Mouse (Mus musculus) kidney, embryonic 16.5 days (tissue): ENCODE measurements around the gene Pde4b. TPM values are rescaled to one million over a fixed set of nuclear protein-coding genes. Genes with fewer than 3 reads are reported as not detected.

Experiments
- ATAC-seq: fragments of 200-750 bp; cut with Nextera tagmentation; 2 replicates; pipeline ENCODE4 v1.8.0; 2017; ENCODE audit warnings: moderate TSS enrichment; ENCODE audit not compliant: low FRiP score, low TSS enrichment
- H3K27ac ChIP-seq: fragments of 300-500 bp; sonication (generic); 2 replicates; pipeline ENCODE4 v1.5.1; 2014; ENCODE audit warnings: low read length
- H3K27me3 ChIP-seq: fragments of 300-500 bp; sonication (generic); 2 replicates; pipeline ENCODE4 v1.6.1; 2014; ENCODE audit warnings: low read length, control low read depth, mixed read lengths; ENCODE audit not compliant: insufficient read depth
- H3K36me3 ChIP-seq: fragments of 300-500 bp; sonication (generic); 2 replicates; pipeline ENCODE4 v1.6.1; 2014; ENCODE audit warnings: low read length, control low read depth, mixed read lengths; ENCODE audit not compliant: insufficient read depth
- H3K4me1 ChIP-seq: fragments of 300-500 bp; sonication (generic); 2 replicates; pipeline ENCODE4 v1.6.1; 2014; ENCODE audit warnings: low read length, control low read depth, mixed read lengths; ENCODE audit not compliant: insufficient read depth
- H3K4me2 ChIP-seq: fragments of 300-500 bp; sonication (generic); replicated peaks from 2 replicates; pipeline ENCODE4 v1.6.1; 2014; ENCODE audit warnings: low read depth, low read length
- H3K4me3 ChIP-seq: fragments of 300-500 bp; sonication (generic); 2 replicates; pipeline ENCODE4 v1.5.1; 2014; ENCODE audit warnings: mild to moderate bottlenecking, low read length
- H3K9ac ChIP-seq: fragments of 300-500 bp; sonication (generic); replicated peaks from 2 replicates; pipeline ENCODE4 v1.6.1; 2014; ENCODE audit warnings: low read length
- H3K9me3 ChIP-seq: fragments of 300-500 bp; sonication (generic); 2 replicates; pipeline ENCODE4 v1.6.1; 2016; ENCODE audit warnings: low read length, control low read depth
- WGBS: fragments of 180-500 bp; shearing (Covaris S2); extraction: QIAGEN DNeasy Blood & Tissue Kit; methylation state at CpG from one replicate; pipeline ENCODE4 v1.1.7; 2014; 5-methylcytosine and 5-hydroxymethylcytosine counted together
- polyA plus RNA-seq: library from polyadenylated mRNA; unstranded; fragments of >200 nt; fragmentation: Nextera tagmentation; extraction: Ambion mirVana; gene quantifications from 2 replicates; pipeline ENCODE4 v1.2.1, GENCODE M21; 2015

Pde4b gene
- polyA plus RNA-seq, 1 experiment from 2014 or later = 15.5 TPM

DNA sequence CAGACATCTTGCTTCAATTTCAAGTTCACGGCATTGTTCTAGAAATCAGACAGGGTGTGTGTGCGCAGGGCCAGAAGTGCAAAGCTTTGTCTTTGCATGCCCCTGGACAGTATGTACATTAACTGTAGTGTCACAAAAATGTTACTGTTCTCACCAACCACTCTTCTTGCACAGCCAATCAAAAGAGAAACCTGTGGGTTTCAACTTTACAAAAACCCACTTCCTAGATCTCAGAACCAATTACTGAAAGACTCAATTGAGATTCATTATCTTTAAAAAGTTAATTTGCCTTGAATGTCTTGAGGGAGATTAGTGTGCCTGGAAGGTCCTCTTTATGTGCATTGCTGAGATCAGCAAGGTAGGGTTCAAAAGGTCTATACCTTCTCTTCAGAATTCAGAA lies 431.0 kb downstream of the Pde4b start:
- WGBS = 90% methylated on average over 2 of the region's 2 CpGs
- no peaks in the 10 kb centered on the region for H3K27me3 ChIP-seq
- peaks cover 20% of the 10 kb centered on the region for H3K4me1 ChIP-seq
- H3K9ac ChIP-seq = no peak overlapping the region
- H3K9me3 ChIP-seq = no peaks in the 10 kb centered on the region
- no peak overlapping the region for H3K27ac ChIP-seq
- no peaks in the 10 kb centered on the region for H3K36me3 ChIP-seq
- H3K4me3 ChIP-seq = no peak overlapping the region
- ATAC-seq = no peak
- no peak overlapping the region for H3K4me2 ChIP-seq

DNA sequence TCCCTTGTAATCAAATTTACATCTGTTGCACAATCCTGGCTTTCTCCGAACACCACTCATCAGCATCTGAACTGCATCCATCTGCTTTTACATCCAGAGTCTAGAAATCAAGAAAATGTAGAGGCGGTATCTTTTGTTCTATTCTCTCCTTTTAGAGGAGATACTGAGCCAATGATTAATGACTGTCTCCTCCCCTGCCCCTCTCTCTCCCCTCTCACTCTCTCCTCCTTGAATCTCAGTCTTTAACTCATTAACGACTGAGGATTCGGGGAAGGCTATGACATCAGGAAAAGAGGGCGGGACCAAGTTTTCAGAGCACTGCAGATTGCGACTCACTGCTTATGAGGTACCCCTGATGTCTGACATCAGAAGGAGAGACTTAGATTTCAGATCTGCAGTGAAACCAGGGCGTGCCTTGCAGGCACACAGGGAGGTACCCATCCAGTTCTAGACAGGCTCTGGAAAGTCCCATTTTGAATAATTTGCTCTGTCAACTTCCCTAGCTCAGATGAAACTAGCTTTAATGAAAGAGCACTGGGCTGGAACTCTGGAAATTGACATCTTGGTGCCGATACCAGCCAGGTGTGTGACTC lies 433.4 kb downstream of the Pde4b start:
- Histone ChIP-seq H3K4me3 (no peak overlapping the region), H3K27ac (no peak overlapping the region), H3K36me3 (no peaks in the 10 kb centered on the region), H3K4me2 (no peak overlapping the region), H3K9ac (no peak overlapping the region), H3K4me1 (peaks cover 16% of the 10 kb centered on the region), H3K27me3 (no peaks in the 10 kb centered on the region), H3K9me3 (no peaks in the 10 kb centered on the region)
- peak; percentile 54; the same call in 1 of the 2 replicates for ATAC-seq
- 49% methylated on average over 8 of the region's 8 CpGs for WGBS

DNA sequence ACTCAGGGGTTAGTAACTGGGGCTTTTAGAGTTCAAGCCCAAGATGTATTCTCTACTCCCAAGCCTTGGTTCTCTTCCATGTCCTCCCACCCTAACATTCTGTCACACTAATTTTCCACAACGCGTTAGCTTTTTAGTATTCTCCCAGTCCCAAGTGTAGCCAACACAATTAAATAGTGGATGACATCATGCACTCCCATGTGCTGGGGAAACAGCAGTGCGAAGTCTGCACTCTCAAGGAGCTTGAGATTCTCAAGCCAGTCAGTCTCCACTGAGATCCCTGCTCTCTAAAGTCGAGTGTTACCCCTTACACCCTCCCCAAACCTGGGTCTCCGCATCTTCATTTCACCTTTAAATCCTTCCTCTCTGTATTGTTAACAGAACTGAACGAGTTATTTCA lies 434.1 kb downstream of the Pde4b start:
- H3K9me3 ChIP-seq = no peaks in the 10 kb centered on the region
- peaks cover 13% of the 10 kb centered on the region for H3K4me1 ChIP-seq
- WGBS = 84% methylated on average over 6 of the region's 6 CpGs
- H3K4me2 ChIP-seq = no peak overlapping the region
- H3K27me3 ChIP-seq = no peaks in the 10 kb centered on the region
- H3K9ac ChIP-seq = no peak overlapping the region
- H3K27ac ChIP-seq = no peak overlapping the region
- H3K4me3 ChIP-seq = no peak overlapping the region
- no peak for ATAC-seq
- no peaks in the 10 kb centered on the region for H3K36me3 ChIP-seq

DNA sequence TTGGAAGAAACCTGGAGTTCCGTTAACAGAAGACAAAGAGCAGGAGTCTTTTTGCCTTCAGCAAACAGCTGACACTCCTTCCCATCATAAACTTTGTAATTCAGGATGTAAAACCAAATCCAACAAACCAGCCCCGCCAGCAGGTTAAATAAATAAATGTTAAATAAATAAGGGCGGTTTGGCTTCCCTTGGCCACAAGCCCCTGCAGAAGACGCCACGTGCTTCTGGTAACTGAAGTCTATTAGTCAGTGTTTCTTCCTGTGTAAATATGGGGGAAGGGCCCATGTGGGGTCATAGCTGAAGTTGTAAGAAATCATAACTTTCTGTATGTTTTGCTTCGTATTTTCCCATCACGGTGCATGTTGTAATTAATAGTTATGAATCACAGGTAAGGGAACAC lies 440.0 kb downstream of the Pde4b start:
- no peak overlapping the region for H3K4me3 ChIP-seq
- no peak overlapping the region for H3K27ac ChIP-seq
- no peak overlapping the region for H3K9ac ChIP-seq
- H3K36me3 ChIP-seq = no peaks in the 10 kb centered on the region
- H3K4me1 ChIP-seq = no peaks in the 10 kb centered on the region
- H3K9me3 ChIP-seq = no peaks in the 10 kb centered on the region
- 45% methylated on average over 7 of the region's 7 CpGs for WGBS
- no peaks in the 10 kb centered on the region for H3K27me3 ChIP-seq
- H3K4me2 ChIP-seq = no peak overlapping the region
- no peak for ATAC-seq

DNA sequence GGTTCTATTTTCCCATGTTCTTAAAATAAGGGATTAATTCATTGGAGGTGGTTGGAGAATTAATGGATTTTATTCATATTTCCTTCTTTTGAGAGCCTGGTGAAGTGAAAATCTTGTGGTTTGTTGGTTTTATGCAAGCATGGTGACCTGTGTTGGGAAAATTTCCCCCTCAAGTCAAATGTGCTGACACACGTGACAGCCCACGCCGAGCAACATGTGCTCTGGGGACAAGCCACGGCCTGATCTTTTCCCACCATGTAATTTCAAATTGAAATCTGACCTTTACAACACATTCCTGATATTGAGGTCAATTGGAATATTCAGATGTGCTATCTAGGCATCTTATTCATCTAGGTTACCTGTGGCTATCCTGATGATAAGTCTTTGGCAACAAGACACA lies 443.5 kb downstream of the Pde4b start:
- no peaks in the 10 kb centered on the region for H3K4me1 ChIP-seq
- H3K27me3 ChIP-seq = no peaks in the 10 kb centered on the region
- WGBS = 91% methylated on average over 4 of the region's 4 CpGs
- no peaks in the 10 kb centered on the region for H3K9me3 ChIP-seq
- H3K36me3 ChIP-seq = no peaks in the 10 kb centered on the region
- H3K4me2 ChIP-seq = no peak overlapping the region
- H3K4me3 ChIP-seq = no peak overlapping the region
- H3K27ac ChIP-seq = no peak overlapping the region
- no peak for ATAC-seq
- H3K9ac ChIP-seq = no peak overlapping the region

DNA sequence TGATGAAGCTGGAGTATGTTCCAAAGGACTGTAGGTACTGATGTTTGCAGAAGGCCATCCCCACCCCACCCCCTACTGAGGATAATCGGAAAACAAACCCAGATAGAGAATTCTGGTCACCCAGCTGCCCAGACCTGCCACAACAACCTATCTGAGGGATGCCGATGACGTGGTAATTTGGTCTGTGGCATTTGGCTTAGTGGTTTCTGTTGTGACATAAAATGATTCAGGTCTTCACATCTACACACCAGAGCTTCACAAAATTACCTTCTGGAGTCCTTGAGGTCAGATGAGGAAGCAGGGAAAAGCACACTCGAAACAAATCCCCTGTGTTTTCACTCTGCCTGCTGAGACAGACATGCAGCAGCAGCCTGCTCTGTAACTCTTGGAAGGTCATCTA lies 444.4 kb downstream of the Pde4b start:
- no peak overlapping the region for H3K27ac ChIP-seq
- no peaks in the 10 kb centered on the region for H3K36me3 ChIP-seq
- no peak overlapping the region for H3K9ac ChIP-seq
- no peak overlapping the region for H3K4me2 ChIP-seq
- no peaks in the 10 kb centered on the region for H3K27me3 ChIP-seq
- ATAC-seq = no peak
- no peak overlapping the region for H3K4me3 ChIP-seq
- WGBS = 82% methylated on average over 4 of the region's 4 CpGs
- H3K9me3 ChIP-seq = no peaks in the 10 kb centered on the region
- H3K4me1 ChIP-seq = no peaks in the 10 kb centered on the region

DNA sequence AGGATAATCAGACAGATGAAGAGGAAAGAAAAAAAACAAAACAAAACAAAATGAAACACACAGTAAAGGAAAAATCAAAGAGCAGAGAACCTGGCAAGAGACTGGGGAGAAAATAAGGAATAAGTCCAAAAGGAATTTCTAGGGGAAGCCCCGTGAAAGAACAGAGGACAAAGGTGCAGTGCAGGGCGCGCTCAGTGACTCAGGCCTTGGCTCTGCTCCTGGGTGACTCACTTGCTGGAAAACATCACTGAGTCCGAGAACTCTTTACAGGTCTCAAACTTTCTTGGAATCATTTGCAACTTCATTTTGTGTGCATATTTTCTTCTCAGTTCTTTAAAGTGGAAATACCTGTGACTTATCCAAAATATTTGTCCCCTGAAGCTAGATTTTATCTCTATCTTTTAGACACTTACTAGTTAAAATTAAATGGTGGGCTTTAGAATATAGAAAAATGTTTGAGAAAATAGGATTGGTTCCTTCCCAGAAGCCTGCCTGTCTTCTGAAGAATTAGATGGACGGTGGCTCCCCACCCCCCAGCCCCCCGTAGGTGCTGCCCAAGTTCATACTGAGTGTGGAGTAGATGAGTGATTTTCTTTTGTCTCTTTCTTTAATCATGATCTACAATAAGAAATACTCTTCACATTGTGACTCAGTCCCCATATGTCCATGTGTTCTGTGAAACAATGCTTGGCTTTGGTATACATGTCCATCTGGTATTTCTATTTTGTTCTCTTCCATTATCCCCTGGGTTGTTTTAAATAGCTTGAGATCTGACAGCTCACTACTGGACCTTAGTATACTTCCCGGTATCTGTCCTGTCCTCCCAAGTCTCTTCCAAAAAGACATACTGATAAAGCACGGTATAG lies 446.1 kb downstream of the Pde4b start:
- H3K27me3 ChIP-seq = no peaks in the 10 kb centered on the region
- no peak overlapping the region for H3K27ac ChIP-seq
- no peak for ATAC-seq
- H3K4me3 ChIP-seq = no peak overlapping the region
- H3K4me1 ChIP-seq = no peaks in the 10 kb centered on the region
- no peaks in the 10 kb centered on the region for H3K9me3 ChIP-seq
- H3K36me3 ChIP-seq = no peaks in the 10 kb centered on the region
- no peak overlapping the region for H3K4me2 ChIP-seq
- 71% methylated on average over 8 of the region's 8 CpGs for WGBS
- H3K9ac ChIP-seq = no peak overlapping the region

DNA sequence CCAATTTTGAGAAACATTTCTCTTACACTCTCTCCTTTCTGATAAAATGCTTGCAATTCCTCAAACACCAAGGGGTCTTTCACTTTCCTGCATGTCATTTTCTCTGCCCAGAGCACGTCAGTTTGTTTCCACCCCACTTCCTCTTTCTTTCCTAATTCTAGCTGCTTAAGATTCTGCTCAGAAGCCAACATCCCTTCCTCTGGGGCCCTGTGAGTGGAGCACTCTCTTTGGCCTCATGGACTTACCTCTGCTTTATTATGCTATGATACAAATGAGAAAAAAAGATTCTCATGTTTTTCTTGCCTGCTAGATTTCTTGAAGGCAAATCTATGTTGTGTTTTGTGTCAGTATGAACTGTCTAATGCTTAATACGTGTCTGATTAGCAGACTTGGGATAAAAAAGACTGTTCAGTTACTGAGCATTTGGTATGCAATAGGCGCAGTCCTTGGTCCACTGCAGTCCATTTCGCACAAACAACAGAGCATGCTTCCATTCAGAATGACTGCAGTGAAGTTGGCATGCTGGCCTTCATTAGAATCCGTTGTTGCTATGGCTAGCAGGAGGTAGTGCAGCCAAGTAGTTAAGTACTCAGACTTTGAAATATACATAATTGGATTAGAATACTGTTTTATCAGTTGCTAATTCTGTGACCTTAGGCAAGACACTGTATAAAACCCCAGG lies 446.8 kb downstream of the Pde4b start:
- no peaks in the 10 kb centered on the region for H3K4me1 ChIP-seq
- no peak overlapping the region for H3K4me3 ChIP-seq
- WGBS = 80% methylated on average over 5 of the region's 5 CpGs
- H3K4me2 ChIP-seq = no peak overlapping the region
- H3K27me3 ChIP-seq = no peaks in the 10 kb centered on the region
- H3K9ac ChIP-seq = no peak overlapping the region
- no peak overlapping the region for H3K27ac ChIP-seq
- no peak for ATAC-seq
- no peaks in the 10 kb centered on the region for H3K9me3 ChIP-seq
- H3K36me3 ChIP-seq = no peaks in the 10 kb centered on the region

DNA sequence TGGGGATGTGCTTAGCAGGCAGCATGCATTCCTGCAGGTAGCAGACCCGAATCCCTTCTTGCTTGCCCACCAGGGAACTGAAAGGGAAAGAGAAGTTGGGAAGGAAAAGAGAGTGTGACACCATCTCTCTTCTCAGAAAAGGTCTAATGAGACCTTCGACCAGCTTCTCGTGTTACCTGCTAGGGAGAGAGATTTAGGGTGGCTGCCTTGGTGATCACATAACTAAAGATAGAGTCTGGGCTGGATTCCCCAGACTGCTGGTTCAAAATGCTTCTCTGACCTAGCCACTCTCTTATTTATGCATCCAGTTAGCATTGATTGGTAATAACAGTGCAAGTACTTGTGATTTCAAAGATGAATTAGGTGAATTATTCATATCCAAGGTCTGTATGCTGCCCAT lies 448.5 kb downstream of the Pde4b start:
- no peak overlapping the region for H3K27ac ChIP-seq
- H3K4me2 ChIP-seq = no peak overlapping the region
- H3K36me3 ChIP-seq = no peaks in the 10 kb centered on the region
- no peak for ATAC-seq
- H3K9ac ChIP-seq = no peak overlapping the region
- H3K4me3 ChIP-seq = no peak overlapping the region
- H3K4me1 ChIP-seq = no peaks in the 10 kb centered on the region
- H3K9me3 ChIP-seq = no peaks in the 10 kb centered on the region
- H3K27me3 ChIP-seq = no peaks in the 10 kb centered on the region
- 55% methylated on average over 3 of the region's 3 CpGs for WGBS

DNA sequence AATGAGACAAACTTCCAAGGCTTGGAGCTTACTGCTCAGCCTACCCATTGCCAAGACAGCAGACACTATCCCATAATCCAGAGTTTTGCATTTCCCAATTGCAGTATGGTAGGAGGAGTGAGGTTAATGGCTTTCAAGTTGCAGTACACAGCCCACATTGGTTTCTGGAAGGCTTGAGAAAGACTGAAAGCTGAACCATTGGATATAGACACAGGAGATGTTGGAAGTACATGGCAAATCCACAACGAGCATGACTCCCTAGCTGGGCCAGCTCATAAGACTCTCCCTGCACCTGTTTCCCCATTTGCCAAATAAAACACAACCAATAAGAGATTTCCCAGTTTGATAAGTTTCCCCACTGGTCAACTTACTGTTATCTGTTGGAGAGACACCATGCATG lies 450.9 kb downstream of the Pde4b start:
- Histone ChIP-seq H3K9me3 (no peaks in the 10 kb centered on the region), H3K27me3 (no peaks in the 10 kb centered on the region), H3K36me3 (no peaks in the 10 kb centered on the region), H3K4me1 (no peaks in the 10 kb centered on the region), H3K4me2 (no peak overlapping the region), H3K9ac (no peak overlapping the region), H3K27ac (no peak overlapping the region), H3K4me3 (no peak overlapping the region)
- 84% methylated on average over 1 of the region's 1 CpGs for WGBS
- ATAC-seq = no peak
